Mouse (Mus musculus): ENCODE results near the gene Phlda3. TPM values are rescaled to one million over a fixed set of nuclear protein-coding genes. Genes with fewer than 3 reads are reported as not detected.
A peak's percentile ranks its signal among the peaks of the same experiment; 100 is the strongest.

Gene Phlda3
- polyA plus RNA-seq, 1 experiment from 2014 or later: 85.6 TPM

GRCm38 (mm10) chr1:135764206-135764528, 1.8 kb upstream of the Phlda3 start:
- no peak for ATAC-seq (ENCODE audit: low FRiP score, low TSS enrichment)
- peak overlapping the region; percentile 56; the same call in 1 of the 2 replicates for H3K27ac ChIP-seq (ENCODE audit: low read depth, low read length)
- H3K27me3 ChIP-seq (ENCODE audit: control insufficient read depth, insufficient read depth, low read length): no peaks in the 10 kb centered on the region
- H3K9ac ChIP-seq (ENCODE audit: low read depth, low read length): no peak overlapping the region
- H3K36me3 ChIP-seq (ENCODE audit: control insufficient read depth, insufficient read depth, low read length): peaks cover 7% of the 10 kb centered on the region; the same call in 1 of the 2 replicates
- peaks cover 43% of the 10 kb centered on the region for H3K4me1 ChIP-seq (ENCODE audit: control insufficient read depth, insufficient read depth, low read length)
- H3K4me2 ChIP-seq (replicated peaks; ENCODE audit: low read depth, low read length): no peak overlapping the region
- 41% methylated on average over 2 of the region's 2 CpGs for WGBS
- H3K9me3 ChIP-seq (ENCODE audit: control insufficient read depth, low read length): no peaks in the 10 kb centered on the region
- no peak overlapping the region for H3K4me3 ChIP-seq (ENCODE audit: low read length)

GRCm38 (mm10) chr1:135766592-135767306, 830 bp downstream of the Phlda3 start:
- H3K4me2 ChIP-seq (replicated peaks; ENCODE audit: low read depth, low read length): peak overlapping the region; percentile 77
- H3K9ac ChIP-seq (ENCODE audit: low read depth, low read length): peak overlapping the region; percentile 95
- peak overlapping the region; percentile 82 for H3K4me3 ChIP-seq (ENCODE audit: low read length)
- peaks cover 62% of the 10 kb centered on the region for H3K4me1 ChIP-seq (ENCODE audit: control insufficient read depth, insufficient read depth, low read length)
- WGBS: 9% methylated on average over 30 of the region's 30 CpGs
- no peaks in the 10 kb centered on the region for H3K9me3 ChIP-seq (ENCODE audit: control insufficient read depth, low read length)
- H3K27me3 ChIP-seq (ENCODE audit: control insufficient read depth, insufficient read depth, low read length): no peaks in the 10 kb centered on the region
- H3K27ac ChIP-seq (ENCODE audit: low read depth, low read length): peak overlapping the region; percentile 94; the same call in 1 of the 2 replicates
- H3K36me3 ChIP-seq (ENCODE audit: control insufficient read depth, insufficient read depth, low read length): peaks cover 22% of the 10 kb centered on the region; the same call in 1 of the 2 replicates
- ATAC-seq (ENCODE audit: low FRiP score, low TSS enrichment): peak; percentile 16; the same call in 1 of the 2 replicates

GRCm38 (mm10) chr1:135767324-135767890, 1.5 kb downstream of the Phlda3 start:
- ATAC-seq (ENCODE audit: low FRiP score, low TSS enrichment): no peak
- WGBS: 46% methylated on average over 4 of the region's 4 CpGs
- H3K4me1 ChIP-seq (ENCODE audit: control insufficient read depth, insufficient read depth, low read length): peaks cover 62% of the 10 kb centered on the region
- peaks cover 22% of the 10 kb centered on the region; the same call in 1 of the 2 replicates for H3K36me3 ChIP-seq (ENCODE audit: control insufficient read depth, insufficient read depth, low read length)
- H3K27me3 ChIP-seq (ENCODE audit: control insufficient read depth, insufficient read depth, low read length): no peaks in the 10 kb centered on the region
- H3K4me2 ChIP-seq (replicated peaks; ENCODE audit: low read depth, low read length): peak overlapping the region; percentile 77
- H3K27ac ChIP-seq (ENCODE audit: low read depth, low read length): peak overlapping the region; percentile 94; the same call in 1 of the 2 replicates
- H3K9ac ChIP-seq (ENCODE audit: low read depth, low read length): peak overlapping the region; percentile 95
- no peaks in the 10 kb centered on the region for H3K9me3 ChIP-seq (ENCODE audit: control insufficient read depth, low read length)
- H3K4me3 ChIP-seq (ENCODE audit: low read length): peak overlapping the region; percentile 82

GRCm38 (mm10) chr1:135768400-135768799, 2.5 kb downstream of the Phlda3 start:
- WGBS: 92% methylated on average over 2 of the region's 2 CpGs
- peaks cover 62% of the 10 kb centered on the region for H3K4me1 ChIP-seq (ENCODE audit: control insufficient read depth, insufficient read depth, low read length)

GRCm38 (mm10) chr1:135770237-135770636, 4.3 kb downstream of the Phlda3 start:
- 59% methylated on average over 7 of the region's 7 CpGs for WGBS
- Histone ChIP-seq H3K27ac (ENCODE audit: low read depth, low read length) (no peak overlapping the region), H3K27me3 (ENCODE audit: control insufficient read depth, insufficient read depth, low read length) (no peaks in the 10 kb centered on the region), H3K4me1 (ENCODE audit: control insufficient read depth, insufficient read depth, low read length) (peaks cover 48% of the 10 kb centered on the region), H3K4me3 (ENCODE audit: low read length) (no peak overlapping the region), H3K36me3 (ENCODE audit: control insufficient read depth, insufficient read depth, low read length) (peaks cover 22% of the 10 kb centered on the region; the same call in 1 of the 2 replicates), H3K4me2 (replicated peaks; ENCODE audit: low read depth, low read length) (no peak overlapping the region), H3K9ac (ENCODE audit: low read depth, low read length) (no peak overlapping the region), H3K9me3 (ENCODE audit: control insufficient read depth, low read length) (no peaks in the 10 kb centered on the region)
- ATAC-seq (ENCODE audit: low FRiP score, low TSS enrichment): no peak

More at GRCm38 (mm10) chr1:135768400-135768799, 2.5 kb downstream of the Phlda3 start:
- peak overlapping the region; percentile 77 for H3K4me2 ChIP-seq (replicated peaks; ENCODE audit: low read depth, low read length)
- no peak overlapping the region for H3K27ac ChIP-seq (ENCODE audit: low read depth, low read length)
- peaks cover 22% of the 10 kb centered on the region; the same call in 1 of the 2 replicates for H3K36me3 ChIP-seq (ENCODE audit: control insufficient read depth, insufficient read depth, low read length)
- no peak for ATAC-seq (ENCODE audit: low FRiP score, low TSS enrichment)
- no peaks in the 10 kb centered on the region for H3K9me3 ChIP-seq (ENCODE audit: control insufficient read depth, low read length)
- H3K4me3 ChIP-seq (ENCODE audit: low read length): peak overlapping the region; percentile 82; the same call in 1 of the 2 replicates
- H3K27me3 ChIP-seq (ENCODE audit: control insufficient read depth, insufficient read depth, low read length): no peaks in the 10 kb centered on the region
- no peak overlapping the region for H3K9ac ChIP-seq (ENCODE audit: low read depth, low read length)

- peaks cover 22% of the 10 kb centered on the region; the same call in 1 of the 2 replicates for H3K36me3 ChIP-seq (ENCODE audit: control insufficient read depth, insufficient read depth, low read length)
- no peak for ATAC-seq (ENCODE audit: low FRiP score, low TSS enrichment)
- H3K4me1 ChIP-seq (ENCODE audit: control insufficient read depth, insufficient read depth, low read length): peaks cover 44% of the 10 kb centered on the region
- no peaks in the 10 kb centered on the region for H3K9me3 ChIP-seq (ENCODE audit: control insufficient read depth, low read length)
- H3K4me2 ChIP-seq (replicated peaks; ENCODE audit: low read depth, low read length): no peak overlapping the region
- no peak overlapping the region; the same call in 1 of the 2 replicates for H3K27ac ChIP-seq (ENCODE audit: low read depth, low read length)
- H3K4me3 ChIP-seq (ENCODE audit: low read length): no peak overlapping the region
- WGBS: 52% methylated on average over 12 of the region's 12 CpGs
- no peak overlapping the region; the same call in 1 of the 2 replicates for H3K9ac ChIP-seq (ENCODE audit: low read depth, low read length)
- H3K27me3 ChIP-seq (ENCODE audit: control insufficient read depth, insufficient read depth, low read length): no peaks in the 10 kb centered on the region
Observed at GRCm38 (mm10) chr1:135770896-135771572, 5.1 kb downstream of the Phlda3 start.

GRCm38 (mm10) chr1:135771573-135771970, 5.7 kb downstream of the Phlda3 start:
- Histone ChIP-seq H3K9me3 (ENCODE audit: control insufficient read depth, low read length) (no peaks in the 10 kb centered on the region), H3K4me2 (replicated peaks; ENCODE audit: low read depth, low read length) (no peak overlapping the region), H3K4me3 (ENCODE audit: low read length) (no peak overlapping the region), H3K36me3 (ENCODE audit: control insufficient read depth, insufficient read depth, low read length) (peaks cover 22% of the 10 kb centered on the region; the same call in 1 of the 2 replicates), H3K27me3 (ENCODE audit: control insufficient read depth, insufficient read depth, low read length) (no peaks in the 10 kb centered on the region), H3K4me1 (ENCODE audit: control insufficient read depth, insufficient read depth, low read length) (peaks cover 50% of the 10 kb centered on the region), H3K27ac (ENCODE audit: low read depth, low read length) (no peak overlapping the region), H3K9ac (ENCODE audit: low read depth, low read length) (no peak overlapping the region)
- 50% methylated on average over 8 of the region's 8 CpGs for WGBS
- ATAC-seq (ENCODE audit: low FRiP score, low TSS enrichment): no peak

GRCm38 (mm10) chr1:135776596-135776995, 10.7 kb downstream of the Phlda3 start:
- Histone ChIP-seq H3K4me2 (replicated peaks; ENCODE audit: low read depth, low read length) (no peak overlapping the region), H3K27me3 (ENCODE audit: control insufficient read depth, insufficient read depth, low read length) (no peaks in the 10 kb centered on the region), H3K9ac (ENCODE audit: low read depth, low read length) (no peak overlapping the region), H3K4me1 (ENCODE audit: control insufficient read depth, insufficient read depth, low read length) (peaks cover 37% of the 10 kb centered on the region), H3K36me3 (ENCODE audit: control insufficient read depth, insufficient read depth, low read length) (no peaks in the 10 kb centered on the region), H3K9me3 (ENCODE audit: control insufficient read depth, low read length) (no peaks in the 10 kb centered on the region), H3K4me3 (ENCODE audit: low read length) (no peak overlapping the region), H3K27ac (ENCODE audit: low read depth, low read length) (peak overlapping the region; percentile 32; the same call in 1 of the 2 replicates)
- ATAC-seq (ENCODE audit: low FRiP score, low TSS enrichment): no peak
